Mouse (Mus musculus): ENCODE measurements around the gene Gm20388. TPM values are rescaled to one million over a fixed set of nuclear protein-coding genes. Genes with fewer than 3 reads are reported as not detected.
"Not testable (repeated sequence)": the region's sequence is repeated elsewhere in the genome, so short reads cannot be mapped to it uniquely, and the experiment has no call there.

Gm20388 gene
- total RNA-seq, 2 experiments from 2014 or later: 2.4 to 2.6 TPM

DNA sequence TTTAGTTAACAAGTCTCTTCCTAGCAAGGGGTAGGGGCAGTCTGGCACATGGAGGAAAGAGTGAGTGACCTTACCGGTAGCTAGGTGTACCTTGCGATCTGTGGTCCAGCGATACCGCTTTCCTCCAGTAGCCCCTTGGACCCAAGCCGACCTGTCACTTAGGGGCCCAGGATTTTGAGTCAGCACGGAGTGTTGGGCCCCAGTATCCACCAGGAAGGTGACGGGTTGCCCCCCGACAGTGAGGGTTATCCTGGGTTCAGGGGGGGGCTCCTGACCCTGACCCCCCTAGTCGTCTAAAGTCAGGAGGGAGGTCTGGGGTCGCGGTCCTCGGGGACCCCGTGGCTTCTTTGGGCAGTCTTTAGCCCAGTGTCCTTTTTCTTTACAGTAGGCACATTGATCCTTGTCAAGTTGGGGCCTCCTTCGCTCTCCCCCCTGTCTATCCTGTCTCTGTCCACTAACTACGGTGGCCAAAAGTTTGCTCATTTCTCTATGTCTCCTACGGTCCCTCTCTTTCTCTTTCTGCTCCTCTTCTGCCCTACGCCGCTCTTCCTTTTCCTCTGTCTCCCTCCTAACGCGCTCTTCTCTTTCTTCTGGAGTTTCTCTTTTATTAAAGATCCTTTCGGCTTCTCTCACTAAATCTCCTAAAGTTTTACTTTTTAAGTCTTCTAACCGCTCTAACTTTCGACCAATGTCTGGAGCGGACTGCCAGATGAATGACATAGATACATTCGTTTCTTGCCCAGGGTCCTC is 3521.2 kb downstream of the Gm20388 start:
- intact Hi-C loops (cut with DNase I): no loop called here
- no peak for DNase-seq (ENCODE audit: extremely low spot score in 1 of 2, low spot score in 2 of 2)
- H3K27ac ChIP-seq: no peak overlapping the region
- no peak overlapping the region for H3K4me3 ChIP-seq
- TF ChIP-seq CTCF (IDR thresholded peaks at IDR 0.05): no peak

DNA sequence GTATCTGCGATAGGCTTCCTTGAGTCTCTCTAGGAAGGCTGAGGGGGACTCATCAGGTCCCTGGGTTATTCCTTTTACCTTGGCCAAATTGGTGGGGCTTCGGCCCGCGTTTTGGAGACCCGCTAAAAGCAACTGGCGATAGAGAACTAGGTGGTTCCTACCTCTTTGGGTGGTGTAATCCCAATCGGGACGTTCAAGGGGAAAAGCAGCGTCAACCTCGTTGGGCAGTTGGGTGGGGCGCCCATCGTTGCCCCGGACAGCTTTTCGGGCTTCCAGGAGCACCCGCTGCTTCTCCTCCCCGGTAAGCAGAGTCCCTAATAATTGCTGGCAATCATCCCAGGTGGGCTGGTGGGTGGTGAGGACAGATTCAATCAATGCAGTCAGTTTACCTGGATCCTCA is 3521.7 kb downstream of the Gm20388 start:
- Histone ChIP-seq H3K27ac (no peak overlapping the region), H3K4me3 (no peak overlapping the region)
- intact Hi-C loops (cut with DNase I): no loop called here
- DNase-seq (ENCODE audit: extremely low spot score in 1 of 2, low spot score in 2 of 2): no peak
- no peak for TF ChIP-seq CTCF (IDR thresholded peaks at IDR 0.05)

- H3K27ac ChIP-seq; intact Hi-C loops (cut with DNase I); DNase-seq (ENCODE audit: extremely low spot score in 1 of 2, low spot score in 2 of 2); H3K4me3 ChIP-seq: not testable (repeated sequence)
Measured at GRCm38 (mm10) chr8:123433241-123433974, 3522.8 kb downstream of the Gm20388 start.

DNA sequence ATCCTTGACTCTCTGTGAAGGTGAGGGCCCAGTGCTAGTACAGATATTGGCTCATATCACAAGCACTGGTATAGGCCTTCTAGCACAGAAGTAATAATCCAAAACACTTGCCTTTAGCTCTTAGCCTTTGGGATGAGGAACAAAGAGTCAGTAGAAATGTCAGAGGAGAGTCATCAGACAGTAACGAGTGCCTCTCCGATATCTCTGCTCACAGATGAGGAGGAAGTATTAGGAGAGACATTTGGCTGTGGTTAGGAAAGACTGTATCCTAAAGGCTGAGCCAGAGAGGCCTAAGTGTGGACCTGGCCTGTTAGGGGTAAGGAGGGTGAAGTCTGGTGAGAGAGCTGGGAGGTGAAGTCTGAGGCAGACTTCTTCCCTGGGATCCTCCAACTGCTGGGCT is 3531.1 kb downstream of the Gm20388 start:
- H3K27ac ChIP-seq: no peak overlapping the region
- intact Hi-C loops (cut with DNase I): loop anchor here (2.0 to 5.0 kb wide), 2 partner anchors 36 to 69 kb away; partner anchors contain the start of genes Afg3l1 and Tcf25
- DNase-seq (ENCODE audit: extremely low spot score in 1 of 2, low spot score in 2 of 2): no peak
- no peak overlapping the region for H3K4me3 ChIP-seq
- TF ChIP-seq CTCF (IDR thresholded peaks at IDR 0.05): no peak

GRCm38 (mm10) chr8:123442351-123442750 is 3531.7 kb downstream of the Gm20388 start:
- DNase-seq (ENCODE audit: extremely low spot score in 1 of 2, low spot score in 2 of 2): no peak
- Histone ChIP-seq H3K4me3 (peak overlapping the region; percentile 90; the same call in 1 of the 2 replicates), H3K27ac (no peak overlapping the region; the same call in 1 of the 2 replicates)
- intact Hi-C loops (cut with DNase I): loop anchor here (2.0 to 5.0 kb wide), 2 partner anchors 35 to 70 kb away; partner anchors contain the start of genes Afg3l1 and Tcf25
- TF ChIP-seq CTCF (IDR thresholded peaks at IDR 0.05): no peak

- peak; percentile 90 to 92 for DNase-seq (ENCODE audit: extremely low spot score in 1 of 2, low spot score in 2 of 2)
- TF ChIP-seq CTCF (IDR thresholded peaks at IDR 0.05): peak; percentile 65
- Histone ChIP-seq H3K27ac (peak overlapping the region; percentile 95), H3K4me3 (peak overlapping the region; percentile 90)
- intact Hi-C loops (cut with DNase I): loop anchor here (2.0 to 5.0 kb wide), 2 partner anchors 34 to 70 kb away; partner anchors contain the start of genes Afg3l1 and Tcf25
Measured at GRCm38 (mm10) chr8:123442871-123443575, 3532.4 kb downstream of the Gm20388 start.

DNA sequence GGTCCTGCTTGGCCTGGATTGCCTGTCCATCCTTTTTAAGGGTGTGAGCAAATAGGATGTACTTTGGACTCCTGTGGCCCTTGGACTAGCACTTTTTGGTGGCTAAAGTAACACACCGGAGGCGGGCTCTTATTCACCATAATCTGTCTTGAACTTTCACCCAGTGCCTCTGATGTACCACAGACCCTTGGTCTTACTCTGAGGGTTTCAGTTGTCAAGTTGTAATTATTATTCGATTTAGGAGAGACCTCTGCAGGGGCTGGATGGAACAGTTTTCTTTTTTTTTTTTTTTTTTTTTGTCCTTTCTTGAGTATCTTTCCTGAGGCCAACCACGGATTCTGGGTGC is 3532.9 kb downstream of the Gm20388 start:
- no peak; the same call in 1 of the 2 replicates for TF ChIP-seq CTCF (IDR thresholded peaks at IDR 0.05)
- DNase-seq (ENCODE audit: extremely low spot score in 1 of 2, low spot score in 2 of 2): no peak
- Histone ChIP-seq H3K27ac (peak overlapping the region; percentile 95), H3K4me3 (peak overlapping the region; percentile 90)
- intact Hi-C loops (cut with DNase I): loop anchor here (2.0 to 5.0 kb wide), 2 partner anchors 34 to 71 kb away; partner anchors contain the start of genes Afg3l1 and Tcf25

GRCm38 (mm10) chr8:123444131-123444530 is 3533.5 kb downstream of the Gm20388 start:
- intact Hi-C loops (cut with DNase I): loop anchor here (5.0 kb wide), 1 partner anchor 33 kb away; the partner anchor contains the start of gene Afg3l1
- Histone ChIP-seq H3K4me3 (peak overlapping the region; percentile 90), H3K27ac (no peak overlapping the region)
- TF ChIP-seq CTCF (IDR thresholded peaks at IDR 0.05): no peak
- DNase-seq (ENCODE audit: extremely low spot score in 1 of 2, low spot score in 2 of 2): no peak

GRCm38 (mm10) chr8:123445981-123446380 is 3535.3 kb downstream of the Gm20388 start:
- no peak for TF ChIP-seq CTCF (IDR thresholded peaks at IDR 0.05)
- no peak for DNase-seq (ENCODE audit: extremely low spot score in 1 of 2, low spot score in 2 of 2)
- no peak overlapping the region for H3K4me3 ChIP-seq
- intact Hi-C loops (cut with DNase I): no loop called here
- no peak overlapping the region for H3K27ac ChIP-seq

GRCm38 (mm10) chr8:123446799-123447198 is 3536.2 kb downstream of the Gm20388 start:
- intact Hi-C loops (cut with DNase I): no loop called here
- no peak for TF ChIP-seq CTCF (IDR thresholded peaks at IDR 0.05)
- DNase-seq (ENCODE audit: extremely low spot score in 1 of 2, low spot score in 2 of 2): no peak
- no peak overlapping the region for H3K27ac ChIP-seq
- H3K4me3 ChIP-seq: no peak overlapping the region

GRCm38 (mm10) chr8:123450783-123451182 is 3540.1 kb downstream of the Gm20388 start:
- TF ChIP-seq CTCF (IDR thresholded peaks at IDR 0.05): no peak
- Histone ChIP-seq H3K27ac (no peak overlapping the region), H3K4me3 (no peak overlapping the region)
- intact Hi-C loops (cut with DNase I): no loop called here
- DNase-seq (ENCODE audit: extremely low spot score in 1 of 2, low spot score in 2 of 2): no peak

DNA sequence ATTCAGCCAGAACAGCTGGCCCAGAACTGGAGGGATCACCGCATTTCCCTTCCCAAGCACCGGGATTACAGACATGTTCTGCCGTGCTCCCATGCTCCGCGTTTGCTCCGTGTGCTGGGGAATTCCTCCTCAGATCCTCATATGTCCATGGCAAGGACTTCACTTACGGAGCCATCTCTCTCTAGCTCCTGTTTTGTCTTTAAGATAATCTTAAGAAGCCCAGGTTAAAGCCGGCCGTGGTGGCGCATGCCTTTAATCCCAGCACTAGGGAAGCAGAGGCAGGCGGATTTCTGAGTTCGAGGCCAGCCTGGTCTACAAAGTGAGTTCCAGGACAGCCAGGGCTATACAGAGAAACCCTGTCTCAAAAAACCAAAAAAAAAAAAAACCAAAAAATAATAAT is 3541.1 kb downstream of the Gm20388 start:
- intact Hi-C loops (cut with DNase I); DNase-seq (ENCODE audit: extremely low spot score in 1 of 2, low spot score in 2 of 2); H3K4me3 ChIP-seq; H3K27ac ChIP-seq: not testable (repeated sequence)
